Mouse (Mus musculus): ENCODE data around the gene Psmd1.

GRCm38 (mm10) chr1:86133337-86133736 is 69.2 kb downstream of the Psmd1 start, which contains the start of gene Gm21972:
- TF ChIP-seq CTCF (conservative IDR thresholded peaks at IDR 0.05; ENCODE audit: low read length) (no peak), POU5F1 (IDR thresholded peaks at IDR 0.05; ENCODE audit: borderline replicate concordance, low read length) (no peak), NANOG (IDR thresholded peaks at IDR 0.05; ENCODE audit: borderline replicate concordance, low read length) (no peak)

All from E14TG2a.4 (cell line).